Mouse (Mus musculus): ENCODE data around the gene Tnfrsf4. TPM values are rescaled to one million over a fixed set of nuclear protein-coding genes. Genes with fewer than 3 reads are reported as not detected.

Tnfrsf4 gene
- polyA plus RNA-seq, 1 experiment, result 20.7 TPM

- H3K4me1 ChIP-seq (ENCODE audit: control insufficient read depth, insufficient read depth, insufficient read length), result no peaks in the 10 kb centered on the region
- H3K27ac ChIP-seq (ENCODE audit: insufficient read depth, low read length), result no peak overlapping the region
- no peak for DNase-seq (ENCODE audit: low read depth in 1 of 2, low spot score in 2 of 2)
- H3K4me3 ChIP-seq (ENCODE audit: extremely low read depth, insufficient read depth, insufficient read length), result no peak overlapping the region
- no peaks in the 10 kb centered on the region for H3K27me3 ChIP-seq (ENCODE audit: control insufficient read depth, insufficient read depth, low read length)
- H3K36me3 ChIP-seq (ENCODE audit: control insufficient read depth, insufficient read depth, low read length), result no peaks in the 10 kb centered on the region
- TF ChIP-seq POLR2A (IDR thresholded peaks at IDR 0.05; ENCODE audit: low read depth, low read length) (no peak), CTCF (IDR thresholded peaks at IDR 0.05; ENCODE audit: extremely low read depth, insufficient read depth, insufficient read length, insufficient replicate concordance) (no peak)
- 90% methylated on average over 4 of the region's 4 CpGs for WGBS
Observed at GRCm38 (mm10) chr4:156053113-156053512, 39.5 kb downstream of the Tnfrsf4 start.

GRCm38 (mm10) chr4:156054130-156054529, 40.5 kb downstream of the Tnfrsf4 start:
- Histone ChIP-seq H3K27me3 (ENCODE audit: control insufficient read depth, insufficient read depth, low read length) (no peaks in the 10 kb centered on the region), H3K36me3 (ENCODE audit: control insufficient read depth, insufficient read depth, low read length) (no peaks in the 10 kb centered on the region), H3K27ac (ENCODE audit: insufficient read depth, low read length) (no peak overlapping the region), H3K4me1 (ENCODE audit: control insufficient read depth, insufficient read depth, insufficient read length) (no peaks in the 10 kb centered on the region), H3K4me3 (ENCODE audit: extremely low read depth, insufficient read depth, insufficient read length) (no peak overlapping the region)
- no peak for TF ChIP-seq CTCF (IDR thresholded peaks at IDR 0.05; ENCODE audit: extremely low read depth, insufficient read depth, insufficient read length, insufficient replicate concordance)
- TF ChIP-seq POLR2A (IDR thresholded peaks at IDR 0.05; ENCODE audit: low read depth, low read length), result no peak
- WGBS, result 88% methylated on average over 4 of the region's 4 CpGs
- DNase-seq (ENCODE audit: low read depth in 1 of 2, low spot score in 2 of 2), result no peak

GRCm38 (mm10) chr4:156054606-156055005, 41.0 kb downstream of the Tnfrsf4 start:
- Histone ChIP-seq H3K36me3 (ENCODE audit: control insufficient read depth, insufficient read depth, low read length) (no peaks in the 10 kb centered on the region), H3K27ac (ENCODE audit: insufficient read depth, low read length) (no peak overlapping the region), H3K27me3 (ENCODE audit: control insufficient read depth, insufficient read depth, low read length) (no peaks in the 10 kb centered on the region), H3K4me1 (ENCODE audit: control insufficient read depth, insufficient read depth, insufficient read length) (no peaks in the 10 kb centered on the region), H3K4me3 (ENCODE audit: extremely low read depth, insufficient read depth, insufficient read length) (no peak overlapping the region)
- no peak for DNase-seq (ENCODE audit: low read depth in 1 of 2, low spot score in 2 of 2)
- TF ChIP-seq POLR2A (IDR thresholded peaks at IDR 0.05; ENCODE audit: low read depth, low read length) (no peak), CTCF (IDR thresholded peaks at IDR 0.05; ENCODE audit: extremely low read depth, insufficient read depth, insufficient read length, insufficient replicate concordance) (no peak)
- WGBS, result 96% methylated on average over 6 of the region's 6 CpGs

DNA sequence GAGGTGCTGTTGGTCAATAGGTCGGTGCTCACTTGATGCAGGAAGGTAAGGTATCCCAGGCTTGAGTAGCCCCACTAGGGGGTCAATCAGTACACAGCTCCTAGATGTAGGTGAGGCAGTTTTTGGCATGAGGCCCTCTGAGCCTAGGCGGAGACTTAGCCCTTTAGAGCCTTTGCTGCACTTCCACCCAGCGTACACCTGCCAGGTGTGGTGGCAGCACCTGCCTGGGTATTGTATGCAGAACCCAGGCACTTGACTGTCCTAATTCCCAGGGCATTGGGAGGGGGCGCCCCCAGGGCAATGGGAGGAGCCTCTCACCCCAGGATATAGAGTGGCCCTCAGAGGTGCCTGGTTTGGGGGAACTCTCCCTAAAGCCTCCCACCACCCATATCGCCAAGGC, 41.5 kb downstream of the Tnfrsf4 start:
- no peak for TF ChIP-seq POLR2A (IDR thresholded peaks at IDR 0.05; ENCODE audit: low read depth, low read length)
- no peak for TF ChIP-seq CTCF (IDR thresholded peaks at IDR 0.05; ENCODE audit: extremely low read depth, insufficient read depth, insufficient read length, insufficient replicate concordance)
- Histone ChIP-seq H3K27me3 (ENCODE audit: control insufficient read depth, insufficient read depth, low read length) (no peaks in the 10 kb centered on the region), H3K27ac (ENCODE audit: insufficient read depth, low read length) (no peak overlapping the region), H3K4me3 (ENCODE audit: extremely low read depth, insufficient read depth, insufficient read length) (no peak overlapping the region), H3K36me3 (ENCODE audit: control insufficient read depth, insufficient read depth, low read length) (no peaks in the 10 kb centered on the region), H3K4me1 (ENCODE audit: control insufficient read depth, insufficient read depth, insufficient read length) (no peaks in the 10 kb centered on the region)
- DNase-seq (ENCODE audit: low read depth in 1 of 2, low spot score in 2 of 2), result no peak
- WGBS, result 94% methylated on average over 5 of the region's 5 CpGs

GRCm38 (mm10) chr4:156057702-156058101, 44.1 kb downstream of the Tnfrsf4 start:
- Histone ChIP-seq H3K27ac (ENCODE audit: insufficient read depth, low read length) (no peak overlapping the region), H3K36me3 (ENCODE audit: control insufficient read depth, insufficient read depth, low read length) (no peaks in the 10 kb centered on the region), H3K4me1 (ENCODE audit: control insufficient read depth, insufficient read depth, insufficient read length) (no peaks in the 10 kb centered on the region), H3K27me3 (ENCODE audit: control insufficient read depth, insufficient read depth, low read length) (no peaks in the 10 kb centered on the region), H3K4me3 (ENCODE audit: extremely low read depth, insufficient read depth, insufficient read length) (no peak overlapping the region)
- 91% methylated on average over 10 of the region's 10 CpGs for WGBS
- TF ChIP-seq POLR2A (IDR thresholded peaks at IDR 0.05; ENCODE audit: low read depth, low read length) (no peak), CTCF (IDR thresholded peaks at IDR 0.05; ENCODE audit: extremely low read depth, insufficient read depth, insufficient read length, insufficient replicate concordance) (no peak)
- no peak for DNase-seq (ENCODE audit: low read depth in 1 of 2, low spot score in 2 of 2)

GRCm38 (mm10) chr4:156058826-156059225, 45.2 kb downstream of the Tnfrsf4 start:
- no peak overlapping the region for H3K4me3 ChIP-seq (ENCODE audit: extremely low read depth, insufficient read depth, insufficient read length)
- H3K4me1 ChIP-seq (ENCODE audit: control insufficient read depth, insufficient read depth, insufficient read length), result no peaks in the 10 kb centered on the region
- no peaks in the 10 kb centered on the region for H3K27me3 ChIP-seq (ENCODE audit: control insufficient read depth, insufficient read depth, low read length)
- no peak for TF ChIP-seq CTCF (IDR thresholded peaks at IDR 0.05; ENCODE audit: extremely low read depth, insufficient read depth, insufficient read length, insufficient replicate concordance)
- TF ChIP-seq POLR2A (IDR thresholded peaks at IDR 0.05; ENCODE audit: low read depth, low read length), result no peak
- no peak for DNase-seq (ENCODE audit: low read depth in 1 of 2, low spot score in 2 of 2)
- no peak overlapping the region for H3K27ac ChIP-seq (ENCODE audit: insufficient read depth, low read length)
- no peaks in the 10 kb centered on the region for H3K36me3 ChIP-seq (ENCODE audit: control insufficient read depth, insufficient read depth, low read length)
- 87% methylated on average over 9 of the region's 9 CpGs for WGBS

DNA sequence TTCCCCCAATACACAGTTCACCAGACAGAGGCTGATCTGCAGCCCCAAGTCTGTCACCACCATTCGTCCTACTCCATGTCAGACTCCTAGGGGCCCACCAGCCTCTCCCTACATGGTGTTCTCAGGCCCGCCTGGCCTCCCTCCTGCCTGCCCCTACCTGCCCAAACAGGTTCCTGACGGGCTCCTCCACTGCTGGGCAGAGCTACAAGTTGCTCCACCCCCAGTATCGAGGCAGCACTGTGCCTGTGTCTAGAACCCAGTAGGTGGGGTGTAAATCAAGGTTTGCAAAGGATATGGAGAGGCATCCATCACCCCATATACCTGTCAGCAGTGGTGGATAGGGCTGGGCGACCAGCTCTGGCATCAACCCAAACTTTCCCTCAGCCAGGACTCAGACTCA, 45.6 kb downstream of the Tnfrsf4 start, which contains the start of gene Ttll10:
Gene Ttll10, minus strand, starts transcription at position 154 of the 400 bp plus-strand sequence.
- Histone ChIP-seq H3K27me3 (ENCODE audit: control insufficient read depth, insufficient read depth, low read length) (no peaks in the 10 kb centered on the region), H3K27ac (ENCODE audit: insufficient read depth, low read length) (no peak within 1 kb of the TSS), H3K4me1 (ENCODE audit: control insufficient read depth, insufficient read depth, insufficient read length) (no peaks in the 10 kb centered on the region), H3K4me3 (ENCODE audit: extremely low read depth, insufficient read depth, insufficient read length) (no peak within 1 kb of the TSS), H3K36me3 (ENCODE audit: control insufficient read depth, insufficient read depth, low read length) (no peaks in the 10 kb centered on the region)
- DNase-seq (ENCODE audit: low read depth in 1 of 2, low spot score in 2 of 2), result no peak
- WGBS, result 76% methylated on average over 5 of the region's 5 CpGs
- TF ChIP-seq POLR2A (IDR thresholded peaks at IDR 0.05; ENCODE audit: low read depth, low read length) (no peak), CTCF (IDR thresholded peaks at IDR 0.05; ENCODE audit: extremely low read depth, insufficient read depth, insufficient read length, insufficient replicate concordance) (no peak)

All from spleen, adult 2 months (tissue).